Mouse (Mus musculus) left cerebral cortex, adult 6 months (tissue): ENCODE results near the gene Zar1l. TPM values are rescaled to one million over a fixed set of nuclear protein-coding genes. Genes with fewer than 3 reads are reported as not detected.

Source experiments
- long read RNA-seq, 2 experiments: library from polyadenylated mRNA; unstranded; transcript quantifications; one replicate each; pipeline ENCODE4 v2.0.0; 2019 to 2020
- polyA plus RNA-seq: library from polyadenylated mRNA; unstranded; fragments of <200 nt; fragmentation: Nextera tagmentation; gene quantifications from 2 replicates; pipeline ENCODE4 v1.2.3, GENCODE M21; 2021

Gene Zar1l
- 2.1 and 3.1 TPM in 2 replicates for polyA plus RNA-seq
- long read RNA-seq, experiment 1, partial matches to known transcripts: 0 of 5 reads
- long read RNA-seq, experiment 1, other reads (novel, unspliced or antisense): 5 of 5 reads
- long read RNA-seq, experiment 2, partial matches to known transcripts: 1 of 9 reads
- long read RNA-seq, experiment 2, other reads (novel, unspliced or antisense): 8 of 9 reads

GRCm38 (mm10) chr5:150518064-150518463 lies at the start of gene Zar1l:
TSS of gene Zar1l (minus strand) at chr5:150518164.

GRCm38 (mm10) chr5:150521937-150522866 lies 4.2 kb upstream of the Zar1l start, which contains the start of gene Brca2:
TSS of gene Brca2 (plus strand) at chr5:150522630.

Other genes with a start within 250 kb of the Zar1l start
- gene Brca2, start 4.5 kb upstream of the Zar1l start, polyA plus RNA-seq: 2.4 TPM in 2 replicates
- gene N4bp2l1, start 79.0 kb upstream of the Zar1l start, polyA plus RNA-seq: 16.7 and 18.3 TPM in 2 replicates
- gene N4bp2l2, start 148.0 kb upstream of the Zar1l start, polyA plus RNA-seq: 12.2 and 12.7 TPM in 2 replicates
- gene Pds5b, start 155.6 kb upstream of the Zar1l start, polyA plus RNA-seq: 7.9 and 9.3 TPM in 2 replicates